Mouse (Mus musculus): ENCODE results near the gene Arhgef7. TPM values are rescaled to one million over a fixed set of nuclear protein-coding genes. Genes with fewer than 3 reads are reported as not detected.

The Arhgef7 gene
- total and polyA plus RNA-seq, 2 experiments from 2014 or later, result 49.2 to 77.1 TPM

DNA sequence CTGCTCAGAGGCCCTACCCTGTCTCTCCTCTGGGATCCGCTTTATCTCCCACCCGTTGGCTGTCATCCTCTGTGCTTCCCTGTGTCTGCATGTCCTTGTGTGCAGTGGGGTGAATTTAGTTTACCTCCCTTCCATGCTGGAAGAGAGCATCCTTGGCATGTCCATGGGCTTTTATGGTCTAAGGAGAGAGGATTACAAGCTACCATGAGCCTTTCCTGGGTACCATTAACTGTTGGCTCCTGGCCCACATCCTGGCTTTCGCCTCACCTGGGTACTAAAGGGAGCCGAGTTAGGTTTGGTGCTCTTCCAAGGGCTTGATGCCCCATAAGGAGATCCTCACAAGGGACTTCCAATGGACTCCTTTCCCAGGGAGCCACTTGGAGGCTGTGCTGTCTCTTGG, 53.1 kb downstream of the Arhgef7 start:
- Histone ChIP-seq H3K27me3 (ENCODE audit: control insufficient read depth, insufficient read depth, low read length) (no peaks in the 10 kb centered on the region), H3K4me1 (ENCODE audit: control insufficient read depth, insufficient read depth) (peaks cover 39% of the 10 kb centered on the region), H3K4me2 (ENCODE audit: low read depth, low read length) (peak overlapping the region; percentile 55), H3K9ac (replicated peaks; ENCODE audit: low read depth, low read length) (no peak overlapping the region), H3K9me3 (replicated peaks; ENCODE audit: control insufficient read depth, low read length) (no peaks in the 10 kb centered on the region), H3K27ac (ENCODE audit: low read depth) (no peak overlapping the region), H3K4me3 (ENCODE audit: low read depth, low read length) (peak overlapping the region; percentile 39), H3K36me3 (replicated peaks; ENCODE audit: control insufficient read depth, insufficient read depth, low read length) (peaks cover 40% of the 10 kb centered on the region)
- 69% methylated on average over 4 of the region's 4 CpGs for WGBS
- ATAC-seq (ENCODE audit: insufficient read depth, low read depth) (no peak), DNase-seq (ENCODE audit: low spot score) (no peak)
- TF ChIP-seq EP300 (IDR thresholded peaks at IDR 0.05; ENCODE audit: low read depth), result no peak
- no peak for TF ChIP-seq CTCF (IDR thresholded peaks at IDR 0.05; ENCODE audit: low read depth)

DNA sequence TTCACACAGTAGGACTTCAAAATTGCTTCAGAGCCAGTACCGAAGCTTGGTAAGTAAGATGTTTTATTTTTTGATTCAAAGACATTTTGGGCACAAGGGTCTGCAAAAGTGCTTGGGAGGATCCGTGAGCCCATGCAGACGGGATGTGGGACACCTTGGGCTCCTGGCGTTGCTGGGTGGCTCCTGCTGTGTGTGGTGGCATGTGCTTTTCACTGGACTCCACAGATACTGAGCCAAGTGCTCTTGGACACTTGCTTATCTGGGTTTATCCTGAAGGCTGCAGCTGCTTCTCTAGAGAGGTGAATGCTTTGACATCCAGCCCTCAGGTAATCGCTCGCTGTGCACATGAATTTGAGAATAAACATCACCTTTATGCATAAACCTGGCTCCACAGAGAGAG, 55.1 kb downstream of the Arhgef7 start:
- no peaks in the 10 kb centered on the region for H3K27me3 ChIP-seq (ENCODE audit: control insufficient read depth, insufficient read depth, low read length)
- H3K4me3 ChIP-seq (ENCODE audit: low read depth, low read length), result no peak overlapping the region
- H3K36me3 ChIP-seq (replicated peaks; ENCODE audit: control insufficient read depth, insufficient read depth, low read length), result peaks cover 57% of the 10 kb centered on the region
- TF ChIP-seq EP300 (IDR thresholded peaks at IDR 0.05; ENCODE audit: low read depth) (no peak), CTCF (IDR thresholded peaks at IDR 0.05; ENCODE audit: low read depth) (no peak)
- H3K4me2 ChIP-seq (ENCODE audit: low read depth, low read length), result peak overlapping the region; percentile 9; the same call in 1 of the 2 replicates
- 78% methylated on average over 6 of the region's 6 CpGs for whole genome bisulfite sequencing
- ATAC-seq (ENCODE audit: insufficient read depth, low read depth), result no peak
- H3K9ac ChIP-seq (replicated peaks; ENCODE audit: low read depth, low read length), result no peak overlapping the region
- peaks cover 23% of the 10 kb centered on the region for H3K4me1 ChIP-seq (ENCODE audit: control insufficient read depth, insufficient read depth)
- H3K9me3 ChIP-seq (replicated peaks; ENCODE audit: control insufficient read depth, low read length), result no peaks in the 10 kb centered on the region
- no peak for DNase-seq (ENCODE audit: low spot score)
- no peak overlapping the region for H3K27ac ChIP-seq (ENCODE audit: low read depth)

DNA sequence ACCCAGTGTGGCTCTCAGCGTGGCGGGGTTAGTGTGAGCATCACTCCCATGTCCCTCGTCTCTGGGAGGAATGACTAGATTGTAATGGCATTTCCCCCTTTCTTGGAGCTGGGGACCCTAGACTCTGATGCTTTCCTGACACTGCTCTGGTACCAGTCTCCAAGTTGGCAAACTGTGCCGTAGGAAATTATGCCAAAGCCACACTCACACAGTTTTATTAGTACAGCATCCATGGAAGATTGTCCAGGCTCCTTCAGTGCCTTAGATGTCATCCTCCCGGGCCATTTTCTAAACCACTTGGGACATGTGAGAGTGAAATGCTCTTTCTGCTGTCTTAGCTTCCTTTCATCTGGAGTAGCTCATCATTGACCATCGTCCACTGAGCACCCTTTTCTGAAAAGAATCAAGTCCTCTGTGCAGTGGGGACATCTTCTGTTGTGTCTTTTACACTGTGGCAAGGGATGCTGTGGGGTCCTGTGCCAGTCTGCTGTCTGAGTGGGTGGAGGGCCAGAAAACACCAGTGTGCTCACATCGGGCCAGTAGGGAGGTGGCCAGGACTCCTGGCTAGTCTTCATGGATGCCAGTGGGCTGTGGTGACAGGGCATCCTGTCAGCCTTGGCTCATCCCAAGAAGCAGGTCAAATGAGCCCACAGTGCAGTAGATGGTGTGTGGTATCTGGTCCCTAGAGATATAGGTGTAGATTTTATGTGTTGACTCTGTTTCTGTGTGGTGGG, 56.5 kb downstream of the Arhgef7 start:
- 64% methylated on average over 7 of the region's 7 CpGs for WGBS
- no peaks in the 10 kb centered on the region for H3K9me3 ChIP-seq (replicated peaks; ENCODE audit: control insufficient read depth, low read length)
- H3K27ac ChIP-seq (ENCODE audit: low read depth), result no peak overlapping the region
- DNase-seq (ENCODE audit: low spot score), result no peak
- no peak overlapping the region for H3K4me3 ChIP-seq (ENCODE audit: low read depth, low read length)
- peaks cover 9% of the 10 kb centered on the region for H3K4me1 ChIP-seq (ENCODE audit: control insufficient read depth, insufficient read depth)
- H3K9ac ChIP-seq (replicated peaks; ENCODE audit: low read depth, low read length), result no peak overlapping the region
- no peak overlapping the region for H3K4me2 ChIP-seq (ENCODE audit: low read depth, low read length)
- peaks cover 58% of the 10 kb centered on the region for H3K36me3 ChIP-seq (replicated peaks; ENCODE audit: control insufficient read depth, insufficient read depth, low read length)
- TF ChIP-seq EP300 (IDR thresholded peaks at IDR 0.05; ENCODE audit: low read depth) (no peak), CTCF (IDR thresholded peaks at IDR 0.05; ENCODE audit: low read depth) (no peak)
- H3K27me3 ChIP-seq (ENCODE audit: control insufficient read depth, insufficient read depth, low read length), result no peaks in the 10 kb centered on the region
- ATAC-seq (ENCODE audit: insufficient read depth, low read depth), result no peak

DNA sequence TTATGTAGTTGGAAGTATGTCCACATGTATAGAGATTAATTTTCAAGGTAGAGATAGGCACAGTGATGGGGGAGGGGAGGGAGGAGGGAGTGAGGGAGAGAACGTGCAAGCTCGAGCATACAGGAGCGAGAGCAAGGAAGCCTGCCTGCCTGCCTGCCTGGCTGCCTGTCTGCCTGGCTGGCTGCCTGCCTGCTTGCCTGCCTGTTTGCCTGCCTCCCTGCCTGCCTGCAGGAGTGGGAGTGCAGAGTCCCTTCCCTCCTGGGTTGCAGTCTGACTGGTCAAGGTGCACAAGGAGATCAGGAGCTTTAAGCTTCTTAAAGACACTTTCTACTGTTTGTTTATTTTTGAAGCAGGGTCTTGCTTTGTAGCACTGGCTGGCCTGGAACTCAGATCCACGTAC, 57.6 kb downstream of the Arhgef7 start:
- Histone ChIP-seq H3K4me3 (ENCODE audit: low read depth, low read length) (no peak overlapping the region), H3K4me2 (ENCODE audit: low read depth, low read length) (no peak overlapping the region), H3K27ac (ENCODE audit: low read depth) (peak overlapping the region; percentile 46; the same call in 1 of the 2 replicates), H3K9me3 (replicated peaks; ENCODE audit: control insufficient read depth, low read length) (no peaks in the 10 kb centered on the region), H3K4me1 (ENCODE audit: control insufficient read depth, insufficient read depth) (peaks cover 6% of the 10 kb centered on the region; the same call in 1 of the 2 replicates), H3K27me3 (ENCODE audit: control insufficient read depth, insufficient read depth, low read length) (no peaks in the 10 kb centered on the region), H3K9ac (replicated peaks; ENCODE audit: low read depth, low read length) (no peak overlapping the region), H3K36me3 (replicated peaks; ENCODE audit: control insufficient read depth, insufficient read depth, low read length) (peaks cover 61% of the 10 kb centered on the region)
- 26% methylated on average over 4 of the region's 4 CpGs for WGBS
- ATAC-seq (ENCODE audit: insufficient read depth, low read depth) (no peak), DNase-seq (ENCODE audit: low spot score) (no peak)
- TF ChIP-seq EP300 (IDR thresholded peaks at IDR 0.05; ENCODE audit: low read depth) (no peak), CTCF (IDR thresholded peaks at IDR 0.05; ENCODE audit: low read depth) (no peak)

DNA sequence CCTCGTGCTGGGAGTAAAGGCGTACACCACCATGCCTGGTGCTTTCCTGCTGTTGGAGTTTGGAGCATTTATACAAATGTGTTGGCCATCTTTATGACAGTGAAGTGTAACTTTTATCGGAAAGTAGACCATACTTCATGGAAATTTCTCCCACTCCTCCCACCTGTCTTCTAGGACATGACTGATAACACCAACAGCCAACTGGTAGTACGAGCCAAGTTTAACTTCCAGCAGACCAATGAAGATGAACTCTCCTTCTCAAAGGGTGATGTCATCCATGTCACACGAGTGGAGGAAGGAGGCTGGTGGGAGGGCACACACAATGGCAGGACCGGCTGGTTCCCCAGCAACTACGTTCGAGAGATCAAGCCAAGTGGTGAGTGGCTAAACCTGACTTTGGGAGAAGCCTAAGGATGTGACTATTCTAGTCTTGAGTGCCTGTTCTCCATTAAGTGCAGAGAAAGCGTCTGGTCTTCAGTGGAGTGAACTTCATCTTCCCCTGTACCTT, 58.1 kb downstream of the Arhgef7 start:
- no peak overlapping the region for H3K4me2 ChIP-seq (ENCODE audit: low read depth, low read length)
- peaks cover 66% of the 10 kb centered on the region for H3K36me3 ChIP-seq (replicated peaks; ENCODE audit: control insufficient read depth, insufficient read depth, low read length)
- peak; percentile 39 for DNase-seq (ENCODE audit: low spot score)
- no peaks in the 10 kb centered on the region for H3K27me3 ChIP-seq (ENCODE audit: control insufficient read depth, insufficient read depth, low read length)
- TF ChIP-seq CTCF (IDR thresholded peaks at IDR 0.05; ENCODE audit: low read depth), result no peak
- no peak for TF ChIP-seq EP300 (IDR thresholded peaks at IDR 0.05; ENCODE audit: low read depth)
- H3K9ac ChIP-seq (replicated peaks; ENCODE audit: low read depth, low read length), result no peak overlapping the region
- H3K27ac ChIP-seq (ENCODE audit: low read depth), result peak overlapping the region; percentile 46; the same call in 1 of the 2 replicates
- peaks cover 4% of the 10 kb centered on the region; the same call in 1 of the 2 replicates for H3K4me1 ChIP-seq (ENCODE audit: control insufficient read depth, insufficient read depth)
- no peak overlapping the region for H3K4me3 ChIP-seq (ENCODE audit: low read depth, low read length)
- 39% methylated on average over 9 of the region's 9 CpGs for WGBS
- no peaks in the 10 kb centered on the region for H3K9me3 ChIP-seq (replicated peaks; ENCODE audit: control insufficient read depth, low read length)
- ATAC-seq (ENCODE audit: insufficient read depth, low read depth), result peak; percentile 57
